Mouse (Mus musculus) testis, postnatal 14 days (tissue): ENCODE data around the gene Slc44a2.
"Not testable (repeated sequence)": the region's sequence is repeated elsewhere in the genome, so short reads cannot be mapped to it uniquely, and the experiment has no call there.

Source experiments
- DNase-seq: peaks from one replicate; pipeline ENCODE4 v3.0.0; 2021; ENCODE audit warnings: low spot score

Slc44a2 gene

GRCm38 (mm10) chr9:21305065-21305464, 15.4 kb upstream of the Slc44a2 start:
- no peak for DNase-seq

GRCm38 (mm10) chr9:21309150-21309741, 11.3 kb upstream of the Slc44a2 start:
- DNase-seq, result peak; percentile 75

- DNase-seq, result no peak
These were observed 8.8 kb upstream of the Slc44a2 start for GRCm38 (mm10) chr9:21311695-21312094.

- DNase-seq, result no peak
These were observed 8.4 kb upstream of the Slc44a2 start, which contains the start of gene Ap1m2 for GRCm38 (mm10) chr9:21312134-21312533. TSS of gene Ap1m2 (minus strand) at chr9:21312337.

GRCm38 (mm10) chr9:21313394-21313793, 7.1 kb upstream of the Slc44a2 start:
- peak; percentile 86 for DNase-seq

GRCm38 (mm10) chr9:21314367-21315140, 5.9 kb upstream of the Slc44a2 start:
- DNase-seq, result no peak

- peak; percentile 41 for DNase-seq
These were observed 5.1 kb upstream of the Slc44a2 start for GRCm38 (mm10) chr9:21315421-21315820.

- no peak for DNase-seq
These were observed 3.8 kb upstream of the Slc44a2 start for GRCm38 (mm10) chr9:21316696-21317095.

GRCm38 (mm10) chr9:21318792-21319191, 1.7 kb upstream of the Slc44a2 start:
- no peak for DNase-seq

- DNase-seq, result no peak
These were observed 995 bp upstream of the Slc44a2 start for GRCm38 (mm10) chr9:21319503-21319902.

GRCm38 (mm10) chr9:21320280-21320618, 249 bp upstream of the Slc44a2 start:
- DNase-seq, result no peak

- no peak for DNase-seq
These were observed 976 bp downstream of the Slc44a2 start for GRCm38 (mm10) chr9:21321513-21321835.

- DNase-seq, result no peak
These were observed 1.9 kb downstream of the Slc44a2 start for GRCm38 (mm10) chr9:21322211-21322916.

GRCm38 (mm10) chr9:21322917-21323297, 2.4 kb downstream of the Slc44a2 start:
- not testable (repeated sequence) for DNase-seq

- no peak for DNase-seq
These were observed 3.8 kb downstream of the Slc44a2 start for GRCm38 (mm10) chr9:21324269-21324668.

GRCm38 (mm10) chr9:21327569-21327968, 7.1 kb downstream of the Slc44a2 start:
- peak; percentile 73 for DNase-seq

- no peak for DNase-seq
These were observed 7.5 kb downstream of the Slc44a2 start for GRCm38 (mm10) chr9:21328041-21328440.

GRCm38 (mm10) chr9:21329041-21329440, 8.5 kb downstream of the Slc44a2 start:
- DNase-seq, result peak; percentile 82

GRCm38 (mm10) chr9:21329699-21330289, 9.3 kb downstream of the Slc44a2 start:
- no peak for DNase-seq

GRCm38 (mm10) chr9:21331365-21332140, 11.1 kb downstream of the Slc44a2 start:
- DNase-seq, result no peak

- no peak for DNase-seq
These were observed 11.9 kb downstream of the Slc44a2 start for GRCm38 (mm10) chr9:21332161-21333061.
